Mouse (Mus musculus) liver, embryonic 14.5 days (tissue): ENCODE data around the gene Tas1r2. TPM values are rescaled to one million over a fixed set of nuclear protein-coding genes. Genes with fewer than 3 reads are reported as not detected.

Experiments used
- ATAC-seq: fragments of 200-750 bp; cut with Nextera tagmentation; 2 replicates; pipeline ENCODE4 v1.8.0; 2017; ENCODE audit warnings: moderate number of reproducible peaks, mild to moderate bottlenecking, moderate library complexity; ENCODE audit not compliant: insufficient read depth
- DNase-seq, 3 experiments: peaks; one replicate each; pipeline ENCODE4 v3.0.0-alpha.2; 2012 to 2013; ENCODE audit warnings: low read depth in 3 of 3, low spot score in 3 of 3
- H3K27ac ChIP-seq: fragments of 300-500 bp; sonication (generic); 2 replicates; pipeline ENCODE4 v1.5.1; 2014; ENCODE audit warnings: moderate library complexity, mild to moderate bottlenecking, control low read depth, inconsistent platforms
- H3K27me3 ChIP-seq: fragments of 300-500 bp; sonication (generic); 2 replicates; pipeline ENCODE4 v1.6.1; 2014; ENCODE audit warnings: mild to moderate bottlenecking, low read length, moderate library complexity; ENCODE audit not compliant: control insufficient read depth, insufficient read depth
- H3K36me3 ChIP-seq: fragments of 300-500 bp; sonication (generic); replicated peaks from 2 replicates; pipeline ENCODE4 v1.6.1; 2014; ENCODE audit warnings: low read depth; ENCODE audit not compliant: control insufficient read depth, insufficient read depth
- H3K4me1 ChIP-seq, 2 experiments: fragments of 200-500 bp in 1 of 2; fragments of 300-500 bp in 1 of 2; sonication (generic) in 1 of 2; replicated peaks; 2 replicates each; pipeline ENCODE4 v1.6.1; 2012 to 2014; ENCODE audit warnings: antibody characterized with exemption in 1 of 2, inconsistent platforms in 1 of 2, low read length in 1 of 2; ENCODE audit not compliant: control insufficient read depth in 2 of 2, insufficient read depth in 2 of 2
- H3K4me2 ChIP-seq: fragments of 300-500 bp; sonication (generic); 2 replicates; pipeline ENCODE4 v1.6.1; 2014; ENCODE audit warnings: low read depth, mild to moderate bottlenecking, control low read depth, moderate library complexity
- H3K4me3 ChIP-seq, 2 experiments: fragments of 200-500 bp in 1 of 2; fragments of 300-500 bp in 1 of 2; sonication (generic) in 1 of 2; 2 replicates each; pipeline ENCODE4 v1.5.1; 2012 to 2014; ENCODE audit warnings: low read depth in 2 of 2, low read length in 2 of 2, mild to moderate bottlenecking in 2 of 2, control low read depth in 1 of 2, inconsistent platforms in 1 of 2, moderate library complexity in 1 of 2; ENCODE audit not compliant: insufficient read depth in 1 of 2
- H3K9ac ChIP-seq: fragments of 300-500 bp; sonication (generic); replicated peaks from 2 replicates; pipeline ENCODE4 v1.6.1; 2014; ENCODE audit warnings: mild to moderate bottlenecking, control low read depth, moderate library complexity
- H3K9me3 ChIP-seq: fragments of 300-500 bp; sonication (generic); 2 replicates; pipeline ENCODE4 v1.6.1; 2016; ENCODE audit warnings: low read length, mixed read lengths; ENCODE audit not compliant: control insufficient read depth
- CTCF ChIP-seq: IDR thresholded peaks from 2 replicates; pipeline ENCODE4 v1.5.1; 2016; ENCODE audit warnings: antibody characterized with exemption, low read depth, control low read depth
- EP300 ChIP-seq: IDR thresholded peaks from 2 replicates; pipeline ENCODE4 v1.6.1; 2016; ENCODE audit warnings: antibody characterized with exemption, low read depth
- WGBS: fragments of 180-500 bp; shearing (Covaris S2); extraction: QIAGEN DNeasy Blood & Tissue Kit; methylation state at CpG from one replicate; pipeline ENCODE4 v1.1.7; 2014; ENCODE audit not compliant: insufficient replicate concordance; 5-methylcytosine and 5-hydroxymethylcytosine counted together
- polyA plus RNA-seq, 2 experiments: library from polyadenylated mRNA; depleted of rRNA in 1 of 2; stranded (reverse) in 1 of 2; unstranded in 1 of 2; fragments of >200 nt; fragmentation: Nextera tagmentation in 1 of 2; extraction: Ambion mirVana in 1 of 2; gene quantifications; 2 replicates each; pipeline versions ENCODE4 v1.2.1 to v1.2.3; 2012 to 2014

Tas1r2 gene
- polyA plus RNA-seq (2012; rRNA removed) (0.01 TPM in 1 of 2 replicates, not detected in the other), polyA plus RNA-seq (2014; fragmentation: Nextera tagmentation; extraction: Ambion mirVana) (not detected in 2 replicates)

DNA sequence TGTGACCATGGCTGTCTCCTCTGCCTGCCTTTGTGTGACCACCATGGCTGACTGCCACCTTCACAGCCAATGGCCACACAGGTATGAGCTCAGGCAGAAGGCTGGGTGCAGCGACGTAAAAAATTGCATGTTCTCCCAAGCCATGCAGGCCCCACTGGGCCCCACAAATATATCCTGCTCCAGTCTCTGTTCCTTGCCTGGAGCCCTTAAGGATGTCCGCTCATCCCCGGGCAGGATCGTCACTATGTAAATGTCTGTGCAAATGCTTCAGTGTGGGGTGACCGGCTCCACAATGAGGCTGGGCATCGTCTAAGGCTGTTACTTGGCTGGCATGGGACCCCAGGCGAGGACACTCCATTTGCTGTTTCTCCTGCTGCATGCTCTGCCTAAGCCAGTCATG lies at the start of gene Tas1r2:
TSS of gene Tas1r2 (plus strand) at position 301 of the 400 bp plus-strand sequence.
- 58% methylated on average over 8 of the region's 8 CpGs for WGBS
- no peaks in the 10 kb centered on the region for H3K27me3 ChIP-seq
- DNase-seq (no peak), ATAC-seq (no peak)
- H3K4me1 ChIP-seq: no peaks in the 10 kb centered on the region
- H3K9me3 ChIP-seq: no peaks in the 10 kb centered on the region
- H3K9ac ChIP-seq: no peak within 1 kb of the TSS
- H3K36me3 ChIP-seq: no peaks in the 10 kb centered on the region
- no peak within 1 kb of the TSS for H3K4me2 ChIP-seq
- H3K4me3 ChIP-seq: no peak within 1 kb of the TSS
- H3K27ac ChIP-seq: no peak within 1 kb of the TSS
- TF ChIP-seq CTCF (no peak), EP300 (no peak)

- TF ChIP-seq CTCF: no peak
- TF ChIP-seq EP300: no peak
- DNase-seq (no peak), ATAC-seq (no peak)
- Histone ChIP-seq H3K9me3 (no peaks in the 10 kb centered on the region), H3K27ac (no peak overlapping the region), H3K4me1 (peaks cover 0 to 16% of the 10 kb centered on the region in 2 experiments; a peak in 2 of 4 replicates), H3K9ac (no peak overlapping the region), H3K27me3 (no peaks in the 10 kb centered on the region), H3K4me3 (no peak overlapping the region), H3K36me3 (no peaks in the 10 kb centered on the region), H3K4me2 (no peak overlapping the region)
- 70% methylated on average over 11 of the region's 11 CpGs for WGBS
Observed at GRCm38 (mm10) chr4:139605216-139605615, 48.1 kb upstream of the Tas1r2 start.

DNA sequence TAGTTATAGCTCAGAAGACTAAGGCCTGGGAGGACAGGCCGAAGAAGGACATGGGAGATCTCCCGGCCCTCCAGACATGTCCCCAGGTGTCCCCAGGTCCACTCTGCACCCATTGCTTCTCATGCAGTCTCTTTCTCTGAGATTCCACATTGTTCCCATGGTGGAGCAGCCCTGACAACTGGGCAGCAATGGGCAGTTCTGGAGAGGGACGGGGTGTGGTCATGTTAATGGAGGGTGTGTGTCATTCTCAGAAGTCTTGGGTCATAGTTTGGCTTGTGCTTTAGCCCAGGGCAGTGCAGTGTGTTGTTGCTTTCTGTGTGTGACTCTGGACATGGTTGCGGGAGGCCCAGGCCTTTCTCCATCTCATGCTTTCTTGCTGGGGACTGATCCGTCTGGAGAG lies 46.6 kb upstream of the Tas1r2 start:
- H3K9ac ChIP-seq: no peak overlapping the region
- no peak for TF ChIP-seq CTCF
- TF ChIP-seq EP300: no peak
- H3K4me2 ChIP-seq: no peak overlapping the region
- peaks cover 0 to 10% of the 10 kb centered on the region in 2 experiments; a peak in 2 of 4 replicates for H3K4me1 ChIP-seq
- no peaks in the 10 kb centered on the region for H3K36me3 ChIP-seq
- ATAC-seq (no peak), DNase-seq (no peak)
- no peaks in the 10 kb centered on the region for H3K9me3 ChIP-seq
- 73% methylated on average over 5 of the region's 5 CpGs for WGBS
- no peak overlapping the region for H3K4me3 ChIP-seq
- no peak overlapping the region for H3K27ac ChIP-seq
- H3K27me3 ChIP-seq: no peaks in the 10 kb centered on the region

- no peak overlapping the region for H3K4me3 ChIP-seq
- no peak for TF ChIP-seq CTCF
- TF ChIP-seq EP300: no peak
- no peaks in the 10 kb centered on the region for H3K27me3 ChIP-seq
- H3K4me2 ChIP-seq: no peak overlapping the region
- H3K27ac ChIP-seq: no peak overlapping the region
- no peaks in the 10 kb centered on the region; the same call in 1 of the 2 replicates for H3K36me3 ChIP-seq
- no peaks in the 10 kb centered on the region for H3K4me1 ChIP-seq
- DNase-seq: no peak
- 33% methylated on average over 4 of the region's 4 CpGs for WGBS
- no peak overlapping the region for H3K9ac ChIP-seq
- H3K9me3 ChIP-seq: no peaks in the 10 kb centered on the region
- no peak for ATAC-seq
Observed at GRCm38 (mm10) chr4:139608975-139609374, 44.4 kb upstream of the Tas1r2 start.

- no peak for ATAC-seq
- 58% methylated on average over 6 of the region's 6 CpGs for WGBS
- DNase-seq: no peak
Observed at GRCm38 (mm10) chr4:139610954-139611353, 42.4 kb upstream of the Tas1r2 start.

More at GRCm38 (mm10) chr4:139610954-139611353, 42.4 kb upstream of the Tas1r2 start:
- Histone ChIP-seq H3K27ac (no peak overlapping the region), H3K9me3 (no peaks in the 10 kb centered on the region), H3K36me3 (no peaks in the 10 kb centered on the region; the same call in 1 of the 2 replicates), H3K4me2 (no peak overlapping the region), H3K4me3 (no peak overlapping the region), H3K27me3 (no peaks in the 10 kb centered on the region), H3K9ac (no peak overlapping the region), H3K4me1 (no peaks in the 10 kb centered on the region)
- TF ChIP-seq EP300 (no peak), CTCF (no peak)
